Mouse (Mus musculus) c-Kit-positive CD71-positive TER-119-negative erythroid progenitor cells, embryonic 14.5 days (primary cell): ENCODE results near the gene C330021F23Rik.
A peak's percentile ranks its signal among the peaks of the same experiment; 100 is the strongest.
"Not testable (repeated sequence)": the region's sequence is repeated elsewhere in the genome, so short reads cannot be mapped to it uniquely, and the experiment has no call there.

ENCODE experiments used
- DNase-seq: peaks from one replicate; pipeline ENCODE4 v3.0.0-alpha.2; 2013; ENCODE audit warnings: low read depth

Gene C330021F23Rik

DNA sequence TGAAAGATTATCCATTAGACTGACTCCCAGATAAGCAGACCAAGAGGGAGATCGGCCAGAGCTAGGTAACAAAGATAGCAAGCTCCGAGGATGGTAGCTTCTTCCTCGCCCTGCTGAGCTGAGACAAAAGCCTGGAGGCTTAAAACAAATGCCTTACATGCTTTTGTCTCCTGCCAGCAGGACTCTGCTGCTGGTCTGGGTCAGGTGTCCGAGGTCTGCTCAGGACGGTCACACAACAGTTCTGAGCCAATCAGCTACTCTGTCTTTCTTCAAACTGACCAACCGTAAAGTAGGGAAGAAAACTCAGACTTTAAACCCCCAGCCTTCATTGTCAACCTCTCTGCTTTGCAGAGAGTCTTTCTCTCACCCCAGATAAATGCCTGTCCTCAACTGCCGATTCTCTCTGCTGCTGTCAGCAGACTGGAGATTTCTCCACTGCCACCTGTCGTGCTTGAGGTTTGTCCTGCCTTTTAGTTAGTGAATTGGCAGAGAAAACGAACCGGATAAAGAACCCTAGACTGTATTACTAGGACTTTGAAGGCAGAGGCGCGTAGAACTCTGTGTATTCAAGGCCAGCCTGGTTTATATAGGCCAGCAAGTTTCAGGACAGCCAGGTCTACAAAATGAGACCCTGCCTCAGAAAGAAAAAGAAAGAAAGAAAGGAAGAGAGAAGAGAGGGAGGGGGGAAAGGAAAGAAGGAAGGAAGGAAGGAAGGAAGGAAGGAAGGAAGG is at the start of gene C330021F23Rik:
Gene C330021F23Rik, plus strand, starts transcription at position 350 of the 731 bp plus-strand sequence.
- DNase-seq, result no peak

- DNase-seq, result peak; percentile 55
Observed at GRCm38 (mm10) chr8:3522007-3522697, 45.6 kb upstream of the C330021F23Rik start.

DNA sequence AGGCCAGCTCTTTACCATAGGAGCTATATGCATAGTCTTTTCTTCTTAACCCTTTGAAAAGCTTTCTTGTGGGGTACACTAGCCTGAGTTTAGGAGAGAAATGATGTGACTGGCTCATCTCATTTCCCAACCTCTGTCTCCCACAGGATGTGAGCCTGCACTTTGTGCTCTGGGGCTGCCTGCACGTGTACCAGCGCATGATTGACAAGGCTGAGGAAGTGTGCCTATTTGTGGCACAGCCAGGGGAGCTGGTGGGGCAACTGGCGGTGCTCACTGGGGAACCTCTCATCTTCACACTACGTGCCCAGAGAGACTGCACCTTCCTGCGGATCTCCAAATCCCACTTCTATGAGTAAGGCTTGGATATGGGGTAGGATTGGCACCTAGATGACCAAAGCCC is 37.0 kb upstream of the C330021F23Rik start:
- DNase-seq, result no peak

DNA sequence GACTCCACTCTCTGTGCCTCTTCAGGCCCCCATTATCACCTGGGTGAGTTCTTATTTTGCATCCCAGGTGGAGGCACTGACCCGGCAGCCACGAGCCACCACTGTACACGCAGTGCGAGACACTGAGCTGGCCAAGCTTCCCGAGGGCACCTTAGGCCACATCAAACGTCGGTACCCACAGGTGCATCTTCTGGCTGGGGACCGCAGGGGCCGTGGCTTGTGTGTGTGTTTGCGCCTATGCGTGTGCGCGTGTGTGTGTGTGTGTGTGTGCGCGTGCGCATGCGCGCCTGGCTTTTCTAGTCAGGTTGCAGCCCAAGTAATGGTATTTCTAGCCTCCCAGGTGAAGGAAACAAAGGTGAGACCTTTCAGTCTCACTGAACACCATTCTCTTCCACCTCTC is 35.9 kb upstream of the C330021F23Rik start:
- DNase-seq, result no peak

DNA sequence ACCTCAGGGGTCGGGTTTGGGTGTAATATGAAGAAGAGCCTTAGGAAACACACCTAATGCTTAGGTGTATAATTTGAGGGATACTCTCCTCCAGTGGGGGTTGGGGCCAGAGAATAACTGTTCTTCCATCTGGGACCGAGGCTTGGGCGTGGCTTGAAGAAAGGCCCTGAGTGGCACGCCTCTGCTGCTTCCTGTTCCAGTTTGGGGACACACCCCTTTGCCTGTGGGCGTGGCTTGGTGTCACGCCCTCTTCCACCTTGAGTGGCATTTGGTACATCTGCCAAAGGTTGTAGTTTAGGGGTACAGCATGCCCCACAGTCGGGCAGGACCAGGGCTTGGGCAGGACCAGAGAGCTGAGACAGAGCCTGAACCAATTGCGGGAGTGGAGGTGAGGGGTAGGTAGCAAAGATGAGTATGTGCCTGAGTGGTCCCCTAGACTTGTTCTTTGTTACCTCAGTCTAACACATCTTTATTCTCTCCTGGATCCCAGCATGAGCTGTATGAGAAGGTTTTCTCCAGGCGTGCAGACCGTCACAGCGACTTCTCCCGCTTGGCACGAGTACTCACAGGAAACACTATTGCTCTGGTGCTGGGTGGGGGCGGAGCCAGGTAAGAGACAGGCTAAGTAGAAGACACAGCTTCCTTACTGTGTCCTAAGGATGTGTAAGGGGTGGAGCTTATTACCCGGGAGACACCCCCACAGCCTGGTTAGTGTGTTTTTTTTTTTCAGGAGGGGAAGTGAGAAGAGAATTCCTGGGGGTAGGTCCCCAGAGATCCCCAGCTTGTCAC is 31.5 kb upstream of the C330021F23Rik start:
- DNase-seq, result peak; percentile 78

DNA sequence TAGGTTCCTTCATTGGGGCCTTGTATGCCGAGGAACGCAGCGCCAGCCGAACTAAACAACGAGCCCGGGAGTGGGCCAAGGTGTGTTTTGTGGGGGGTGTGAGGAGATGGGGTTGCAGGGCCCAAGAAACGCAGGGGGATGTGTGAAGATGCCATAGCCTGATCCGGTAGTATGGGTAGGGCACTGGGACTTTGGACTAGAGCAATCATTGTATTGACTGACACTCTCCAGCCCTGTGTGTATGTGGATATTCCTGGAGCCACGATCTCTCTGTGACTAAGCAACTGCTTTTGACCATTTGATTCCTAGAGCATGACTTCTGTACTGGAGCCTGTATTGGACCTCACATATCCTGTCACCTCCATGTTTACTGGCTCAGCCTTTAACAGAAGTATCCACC is 30.9 kb upstream of the C330021F23Rik start:
- DNase-seq, result no peak

DNA sequence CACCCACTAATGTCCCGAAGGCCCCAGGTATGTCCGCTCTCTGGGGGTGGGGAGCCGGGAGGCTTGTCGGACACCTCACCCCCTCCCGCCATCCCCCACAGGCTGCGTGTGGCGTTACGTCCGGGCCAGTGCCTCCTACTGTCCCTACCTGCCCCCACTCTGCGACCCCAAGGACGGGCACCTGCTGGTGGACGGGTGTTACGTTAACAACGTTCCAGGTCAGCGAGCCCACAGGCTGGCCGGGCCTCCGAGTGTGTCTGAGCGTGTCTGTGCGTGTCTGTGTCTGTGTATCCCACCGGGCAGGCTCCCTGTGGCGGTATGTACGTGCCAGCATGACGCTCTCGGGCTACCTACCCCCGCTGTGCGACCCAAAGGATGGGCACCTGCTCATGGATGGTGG is 30.1 kb upstream of the C330021F23Rik start:
- no peak for DNase-seq

DNA sequence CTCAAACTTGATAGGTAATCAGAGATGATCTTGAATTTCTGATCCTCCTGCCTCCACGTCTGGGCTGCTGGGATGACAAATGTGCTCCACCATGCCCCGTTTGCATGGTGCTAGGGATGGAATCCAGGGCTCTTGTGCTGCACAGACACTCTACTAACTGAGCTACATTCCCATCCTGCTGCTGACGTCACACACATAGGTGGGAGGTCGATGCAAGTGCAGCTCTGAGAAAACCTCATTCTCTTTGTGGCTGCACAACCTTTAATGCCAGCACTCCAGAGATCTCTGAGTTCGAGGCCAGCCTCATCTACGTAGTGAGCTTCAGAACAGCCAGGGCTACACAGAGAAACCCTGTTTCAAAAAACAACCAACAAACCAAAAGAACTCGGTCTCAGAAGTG is 28.6 kb upstream of the C330021F23Rik start:
- DNase-seq, result no peak

GRCm38 (mm10) chr8:3540076-3540475 is 27.7 kb upstream of the C330021F23Rik start:
- DNase-seq, result no peak

DNA sequence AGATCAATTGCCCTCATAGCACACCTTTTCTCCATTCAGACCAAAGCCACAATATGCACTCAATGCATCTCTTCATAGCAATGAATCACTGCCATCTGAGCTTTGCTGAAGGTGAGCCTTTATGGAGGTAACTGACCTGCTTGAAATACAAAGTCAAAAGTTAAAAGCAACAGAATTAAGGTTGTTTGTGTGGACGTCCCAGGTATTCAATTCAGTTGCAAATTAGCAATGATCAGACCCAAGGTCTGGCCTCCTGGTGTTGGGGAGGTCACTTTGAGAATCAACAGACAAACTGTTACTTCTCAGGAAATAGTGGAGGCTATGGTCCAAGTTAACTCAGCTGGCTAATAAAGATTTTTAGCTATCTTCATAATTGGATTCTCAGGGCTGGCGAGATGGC is 21.3 kb upstream of the C330021F23Rik start:
- no peak for DNase-seq

DNA sequence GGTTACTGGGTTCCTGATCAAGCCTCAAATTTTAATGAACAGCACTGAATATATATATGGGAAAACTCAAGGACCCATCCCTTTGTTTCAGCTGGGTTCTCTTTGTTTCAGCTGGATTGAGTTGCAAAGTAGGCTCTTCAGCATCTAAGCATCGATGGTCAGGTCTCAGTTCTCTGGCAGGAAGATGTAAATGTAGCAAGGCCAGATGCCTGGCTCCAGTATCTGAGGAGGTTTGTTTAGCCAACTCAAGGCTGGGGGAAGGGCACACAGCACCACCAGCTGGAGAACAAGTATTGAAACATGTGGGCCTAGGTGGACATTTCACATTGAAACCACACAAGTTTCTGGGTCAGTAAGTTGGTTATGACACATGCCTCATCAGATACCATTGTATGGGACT is 15.6 kb upstream of the C330021F23Rik start:
- DNase-seq, result no peak

GRCm38 (mm10) chr8:3556114-3556513 is 11.7 kb upstream of the C330021F23Rik start:
- no peak for DNase-seq

GRCm38 (mm10) chr8:3568378-3568777 is 588 bp downstream of the C330021F23Rik start:
- no peak for DNase-seq

GRCm38 (mm10) chr8:3569784-3570183 is 2.0 kb downstream of the C330021F23Rik start:
- no peak for DNase-seq

- DNase-seq, result no peak
Observed at GRCm38 (mm10) chr8:3574546-3574945, 6.8 kb downstream of the C330021F23Rik start.

DNA sequence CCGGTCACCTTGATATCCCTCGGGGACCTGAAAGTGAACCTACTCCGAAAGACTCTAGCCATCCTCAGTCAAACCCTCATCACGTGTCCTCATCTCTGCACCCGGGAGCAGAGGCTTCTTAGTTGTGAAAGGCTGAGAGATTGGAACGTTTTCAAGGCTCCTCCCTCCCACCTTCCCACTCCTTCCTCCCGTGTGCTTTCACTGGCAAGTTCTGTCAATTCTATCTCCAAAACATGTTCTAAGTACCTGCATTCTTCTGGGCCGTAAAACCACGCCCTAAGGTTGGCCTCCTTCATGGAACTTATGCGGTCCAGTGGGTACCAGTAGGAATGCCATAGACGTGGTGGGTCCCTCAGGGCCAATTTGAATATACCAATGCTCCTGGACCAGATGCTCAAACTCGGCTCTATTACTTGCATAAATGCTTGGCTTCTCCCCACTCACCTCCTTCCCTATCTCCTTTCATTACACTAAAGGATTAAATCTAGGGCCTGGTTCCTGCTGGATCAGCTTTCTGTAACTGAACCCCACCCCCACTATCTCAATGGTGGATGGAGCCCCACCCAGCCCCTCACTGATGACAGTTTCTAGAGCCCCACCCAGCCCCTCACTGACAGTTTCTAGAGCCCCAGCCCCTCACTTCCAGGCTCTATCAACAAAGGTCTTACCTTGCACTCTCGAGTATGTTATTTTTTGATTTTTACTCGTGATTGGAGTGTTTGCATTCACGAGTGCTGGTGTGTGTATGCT is 8.6 kb downstream of the C330021F23Rik start:
- DNase-seq, result no peak

- DNase-seq, result no peak
Observed at GRCm38 (mm10) chr8:3579390-3580364, 11.9 kb downstream of the C330021F23Rik start.

DNA sequence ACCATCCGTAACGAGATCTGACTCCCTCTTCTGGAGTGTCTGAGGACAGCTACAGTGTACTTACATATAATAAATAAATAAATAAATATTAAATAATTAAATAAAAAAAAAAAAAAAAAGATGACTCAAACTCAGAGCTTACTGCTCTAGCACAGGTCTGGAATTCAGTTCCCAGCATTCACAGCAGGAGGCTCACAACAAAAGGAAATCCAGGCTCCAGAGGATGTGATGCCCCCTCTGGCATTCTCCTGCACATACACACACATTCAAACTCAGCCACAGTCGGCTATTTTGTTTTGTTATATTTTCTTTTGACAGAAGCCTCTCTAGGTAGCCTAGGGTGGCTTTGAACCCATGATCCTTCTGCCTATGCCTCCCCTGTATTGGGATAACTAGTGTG is 14.2 kb downstream of the C330021F23Rik start:
- not testable (repeated sequence) for DNase-seq

DNA sequence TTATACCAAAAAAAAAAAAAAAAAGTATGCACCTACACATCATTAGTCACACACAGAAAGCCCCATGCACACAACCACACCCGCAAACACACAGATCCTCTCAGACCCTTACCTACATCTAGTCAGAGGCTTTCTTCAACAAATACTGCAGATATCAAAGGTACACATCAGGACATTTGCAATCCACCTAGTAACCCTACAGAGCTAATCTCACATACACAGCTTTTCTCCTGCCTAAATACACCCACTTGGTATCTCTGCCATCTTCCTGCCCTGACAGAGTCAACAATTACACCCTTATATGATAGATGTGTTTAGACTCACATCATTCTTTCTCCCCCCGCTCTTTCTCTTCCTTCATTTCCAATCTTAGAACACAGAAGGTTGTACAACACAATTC is 18.7 kb downstream of the C330021F23Rik start:
- DNase-seq, result peak; percentile 40

GRCm38 (mm10) chr8:3586993-3587390 is 19.2 kb downstream of the C330021F23Rik start, which contains the start of gene Camsap3:
Gene Camsap3 (plus strand): TSS chr8:3587293.
- DNase-seq, result no peak
